Mouse (Mus musculus) neural tube, embryonic 14.5 days (tissue): Measurements from ENCODE around the gene Sdk1. TPM values are rescaled to one million over a fixed set of nuclear protein-coding genes. Genes with fewer than 3 reads are reported as not detected.

Experiments
- ATAC-seq: fragments of 200-750 bp; cut with Nextera tagmentation; 2 replicates; pipeline ENCODE4 v1.8.0; 2017; ENCODE audit warnings: low read depth, mild to moderate bottlenecking, moderate TSS enrichment, moderate library complexity
- H3K27ac ChIP-seq: fragments of 300-500 bp; sonication (generic); 2 replicates; pipeline ENCODE4 v1.5.1; 2014; ENCODE audit warnings: low read depth, mild to moderate bottlenecking, control low read depth, low read length, moderate library complexity, mixed read lengths
- H3K27me3 ChIP-seq: fragments of 300-500 bp; sonication (generic); 2 replicates; pipeline ENCODE4 v1.6.1; 2014; ENCODE audit warnings: low read length; ENCODE audit not compliant: control insufficient read depth, insufficient read depth
- H3K36me3 ChIP-seq: fragments of 300-500 bp; sonication (generic); 2 replicates; pipeline ENCODE4 v1.6.1; 2014; ENCODE audit warnings: low read length, mixed read lengths; ENCODE audit not compliant: control insufficient read depth, insufficient read depth
- H3K4me1 ChIP-seq: fragments of 300-500 bp; sonication (generic); 2 replicates; pipeline ENCODE4 v1.6.1; 2014; ENCODE audit warnings: low read length; ENCODE audit not compliant: control insufficient read depth, insufficient read depth
- H3K4me2 ChIP-seq: fragments of 300-500 bp; sonication (generic); 2 replicates; pipeline ENCODE4 v1.6.1; 2014; ENCODE audit warnings: mild to moderate bottlenecking, low read depth, low read length, control low read depth
- H3K4me3 ChIP-seq: fragments of 300-500 bp; sonication (generic); 2 replicates; pipeline ENCODE4 v1.5.1; 2014; ENCODE audit warnings: low read depth, low read length, control low read depth, mixed read lengths
- H3K9ac ChIP-seq: fragments of 300-500 bp; sonication (generic); replicated peaks from 2 replicates; pipeline ENCODE4 v1.6.1; 2014; ENCODE audit warnings: low read depth, mild to moderate bottlenecking, control low read depth, low read length, mixed read lengths
- H3K9me3 ChIP-seq: fragments of 300-500 bp; sonication (generic); 2 replicates; pipeline ENCODE4 v1.6.1; 2016; ENCODE audit warnings: low read length; ENCODE audit not compliant: control insufficient read depth
- WGBS: fragments of 180-500 bp; shearing (Covaris S2); extraction: QIAGEN DNeasy Blood & Tissue Kit; methylation state at CpG from one replicate; pipeline ENCODE4 v1.1.7; 2014; 5-methylcytosine and 5-hydroxymethylcytosine counted together
- polyA plus RNA-seq: library from polyadenylated mRNA; unstranded; fragments of >200 nt; fragmentation: Nextera tagmentation; extraction: Ambion mirVana; gene quantifications from 2 replicates; pipeline ENCODE4 v1.2.1, GENCODE M21; 2014

Gene Sdk1
- polyA plus RNA-seq, 1 experiment from 2014 or later: 3.1 TPM

DNA sequence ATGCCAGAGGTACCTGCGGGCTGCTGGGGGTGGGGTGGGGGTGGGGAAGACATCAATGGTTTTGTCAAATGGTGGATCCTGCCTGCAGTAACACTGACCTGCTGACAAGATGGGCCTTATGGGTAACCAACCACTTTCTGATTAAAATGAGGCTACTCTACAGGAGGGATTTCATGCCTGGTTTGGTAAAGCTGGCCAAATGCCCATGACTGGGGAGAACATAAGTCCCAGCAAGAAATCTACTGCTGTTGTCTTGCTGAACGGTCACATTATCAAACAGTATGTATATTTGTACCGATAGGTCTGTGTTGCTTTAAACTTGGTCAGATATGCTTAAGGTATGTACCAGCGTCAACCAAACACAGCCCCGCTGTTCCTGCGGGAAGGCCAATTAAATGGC is 594.3 kb downstream of the Sdk1 start:
- 41% methylated on average over 6 of the region's 6 CpGs for WGBS

DNA sequence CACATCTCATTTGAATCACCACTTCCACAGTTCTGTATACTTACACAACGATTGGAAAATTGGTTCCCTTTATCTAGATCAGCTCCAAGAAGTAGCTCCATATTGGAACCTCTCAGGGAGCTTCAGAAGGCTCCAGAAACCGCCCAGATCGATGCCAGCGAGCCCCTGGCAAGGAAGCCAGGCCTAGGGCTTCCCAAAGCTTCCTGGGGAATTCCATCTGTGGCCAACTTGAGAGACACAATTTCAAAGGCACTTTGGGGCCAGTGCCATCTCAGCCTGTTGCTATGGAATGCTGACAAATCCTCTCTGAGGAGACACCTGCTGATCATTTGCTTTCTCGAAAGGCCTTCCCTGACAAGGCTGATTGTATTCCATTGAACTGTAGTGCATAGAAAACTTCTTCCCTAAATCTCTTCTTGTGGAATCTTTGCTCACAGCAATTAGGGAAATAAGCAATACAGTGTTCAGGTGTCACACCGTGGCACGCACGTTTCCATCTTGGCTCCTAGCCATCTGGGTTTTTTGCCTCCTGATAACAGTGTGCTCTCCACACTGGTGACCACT is 595.7 kb downstream of the Sdk1 start:
- no peak overlapping the region for H3K4me3 ChIP-seq
- 53% methylated on average over 8 of the region's 8 CpGs for WGBS
- ATAC-seq: no peak
- H3K4me2 ChIP-seq: no peak overlapping the region
- H3K27me3 ChIP-seq: no peaks in the 10 kb centered on the region
- no peaks in the 10 kb centered on the region for H3K9me3 ChIP-seq
- no peak overlapping the region for H3K27ac ChIP-seq
- H3K9ac ChIP-seq: no peak overlapping the region
- H3K36me3 ChIP-seq: no peaks in the 10 kb centered on the region
- 0 out of 2 replicates have a peak, but pooled peaks cover 3% of the 10 kb centered on the region for H3K4me1 ChIP-seq

More for the DNA sequence above, 594.3 kb downstream of the Sdk1 start:
- H3K4me1 ChIP-seq: 0 out of 2 replicates have a peak, but pooled peaks cover 3% of the 10 kb centered on the region
- H3K9me3 ChIP-seq: no peaks in the 10 kb centered on the region
- no peaks in the 10 kb centered on the region for H3K36me3 ChIP-seq
- ATAC-seq: no peak
- no peak overlapping the region for H3K9ac ChIP-seq
- H3K27me3 ChIP-seq: no peaks in the 10 kb centered on the region
- no peak overlapping the region for H3K4me2 ChIP-seq
- no peak overlapping the region for H3K4me3 ChIP-seq
- H3K27ac ChIP-seq: no peak overlapping the region

DNA sequence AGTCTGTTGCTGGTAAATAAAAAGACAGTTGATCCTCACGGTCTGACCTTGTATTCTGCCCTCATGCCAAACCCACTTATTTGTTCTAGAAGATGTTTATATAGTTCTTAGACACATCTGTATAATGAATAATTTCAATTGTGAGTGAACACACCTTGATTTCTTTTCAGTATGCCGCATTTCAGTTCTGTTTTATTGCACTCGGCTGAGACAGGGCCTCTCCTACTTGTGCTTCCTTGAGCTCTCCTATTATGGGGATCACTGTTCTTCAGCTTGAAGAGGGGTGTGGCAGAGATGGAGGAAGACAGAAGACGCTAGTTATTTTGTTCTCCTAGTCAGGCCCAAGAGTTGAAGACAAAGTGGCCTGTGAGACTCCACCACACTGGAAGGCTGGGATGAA is 603.4 kb downstream of the Sdk1 start:
- no peaks in the 10 kb centered on the region for H3K27me3 ChIP-seq
- WGBS: 87% methylated on average over 4 of the region's 4 CpGs

DNA sequence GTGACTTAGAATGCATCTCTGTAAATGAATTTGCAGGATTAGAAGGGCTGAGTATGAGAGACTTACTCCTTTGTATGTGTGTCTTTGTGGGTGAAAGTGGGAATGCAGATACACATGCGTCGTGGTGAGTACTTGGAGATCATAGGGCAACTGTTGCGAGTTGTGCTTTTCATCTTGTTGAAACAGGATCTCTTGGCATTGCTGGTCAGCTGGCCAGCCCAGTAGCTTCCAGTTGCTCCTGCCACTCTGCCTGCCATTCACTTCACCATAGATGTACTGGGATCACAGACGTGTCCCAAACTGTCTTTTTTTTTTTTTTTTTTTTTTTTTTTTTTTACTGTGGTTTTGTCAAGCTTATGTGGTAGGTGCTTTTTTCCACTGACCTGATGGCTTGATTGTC is 606.4 kb downstream of the Sdk1 start:
- Histone ChIP-seq H3K4me3 (no peak overlapping the region), H3K9me3 (no peaks in the 10 kb centered on the region), H3K27me3 (no peaks in the 10 kb centered on the region), H3K36me3 (no peaks in the 10 kb centered on the region), H3K4me2 (no peak overlapping the region), H3K4me1 (0 out of 2 replicates have a peak, but pooled peaks cover 8% of the 10 kb centered on the region), H3K9ac (no peak overlapping the region), H3K27ac (no peak overlapping the region)
- 97% methylated on average over 4 of the region's 4 CpGs for WGBS
- ATAC-seq: no peak

More for the DNA sequence above, 603.4 kb downstream of the Sdk1 start:
- H3K9ac ChIP-seq: no peak overlapping the region
- no peaks in the 10 kb centered on the region for H3K9me3 ChIP-seq
- no peaks in the 10 kb centered on the region for H3K36me3 ChIP-seq
- H3K4me1 ChIP-seq: no peaks in the 10 kb centered on the region
- no peak overlapping the region for H3K4me2 ChIP-seq
- no peak overlapping the region for H3K4me3 ChIP-seq
- ATAC-seq: no peak
- H3K27ac ChIP-seq: no peak overlapping the region

DNA sequence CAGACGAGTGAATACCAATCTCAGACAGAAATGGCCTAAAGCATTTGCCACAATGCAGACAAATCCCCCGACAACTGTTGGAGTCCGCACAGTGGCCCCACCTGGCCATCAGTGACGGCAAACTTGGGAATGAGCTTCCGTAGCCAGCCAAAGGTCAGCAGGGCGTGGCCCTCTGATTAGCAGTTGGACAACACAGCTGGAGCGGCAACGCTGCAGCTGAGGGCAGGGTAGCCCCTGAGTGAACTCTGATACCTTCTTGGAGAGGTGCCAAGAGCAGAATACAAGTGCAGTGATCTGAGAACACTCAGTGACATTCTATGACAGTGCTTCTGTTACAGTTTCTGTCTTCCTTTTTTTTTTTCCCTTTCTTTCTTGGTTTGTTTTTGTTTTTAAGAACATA is 610.9 kb downstream of the Sdk1 start:
- no peak overlapping the region for H3K27ac ChIP-seq
- H3K4me1 ChIP-seq: 0 out of 2 replicates have a peak, but pooled peaks cover 8% of the 10 kb centered on the region
- 43% methylated on average over 8 of the region's 8 CpGs for WGBS
- no peaks in the 10 kb centered on the region for H3K36me3 ChIP-seq
- H3K27me3 ChIP-seq: no peaks in the 10 kb centered on the region
- H3K9me3 ChIP-seq: no peaks in the 10 kb centered on the region
- no peak overlapping the region for H3K9ac ChIP-seq
- H3K4me2 ChIP-seq: no peak overlapping the region
- ATAC-seq: no peak
- H3K4me3 ChIP-seq: no peak overlapping the region

DNA sequence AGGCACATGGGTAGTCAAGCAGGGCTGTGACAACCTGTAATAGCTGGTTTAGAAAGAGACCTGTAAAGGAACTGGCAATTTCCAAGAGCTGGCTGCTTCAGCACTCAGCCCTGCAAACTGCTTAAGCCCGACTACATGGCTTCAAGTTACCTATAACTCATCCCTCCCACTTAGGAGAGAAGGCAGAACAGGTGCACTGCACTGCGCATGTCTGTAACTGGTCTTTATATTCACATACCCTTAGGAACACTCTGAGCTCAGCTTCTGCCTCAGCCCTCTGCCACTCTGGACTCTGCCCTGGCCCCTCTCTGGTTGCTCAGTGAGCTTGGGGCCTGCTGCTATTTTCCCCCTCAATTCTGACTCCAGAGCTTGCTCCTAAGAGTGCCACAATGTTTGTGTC is 615.2 kb downstream of the Sdk1 start:
- no peak overlapping the region for H3K4me3 ChIP-seq
- 90% methylated on average over 2 of the region's 2 CpGs for WGBS

DNA sequence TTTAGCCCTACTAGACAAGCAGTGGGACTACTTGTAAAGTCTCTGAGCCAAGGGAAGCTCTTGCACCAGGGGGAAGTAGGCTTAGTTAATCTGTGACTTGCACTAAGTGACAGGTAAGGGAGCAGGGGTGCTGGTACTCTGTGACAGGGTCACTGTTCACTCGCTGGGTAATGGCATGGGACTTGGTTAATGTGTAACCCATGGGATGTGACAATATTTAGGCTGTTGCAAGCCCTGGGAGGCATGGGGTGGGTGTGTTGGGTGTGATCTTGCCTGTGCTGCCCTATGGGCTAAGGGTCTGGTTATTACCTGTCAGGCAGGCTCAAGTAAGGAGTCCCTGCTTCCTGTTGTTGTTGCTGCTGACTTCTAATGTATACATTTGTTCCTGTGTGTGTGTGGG is 616.5 kb downstream of the Sdk1 start:
- 0 out of 2 replicates have a peak, but pooled peaks cover 2% of the 10 kb centered on the region for H3K4me1 ChIP-seq
- H3K9me3 ChIP-seq: no peaks in the 10 kb centered on the region
- no peak overlapping the region for H3K9ac ChIP-seq
- no peaks in the 10 kb centered on the region for H3K36me3 ChIP-seq
- H3K27me3 ChIP-seq: no peaks in the 10 kb centered on the region
- H3K4me2 ChIP-seq: no peak overlapping the region
- no peak for ATAC-seq
- no peak overlapping the region for H3K27ac ChIP-seq
- no peak overlapping the region for H3K4me3 ChIP-seq
- 59% methylated on average over 1 of the region's 1 CpGs for WGBS

More for the DNA sequence above, 615.2 kb downstream of the Sdk1 start:
- H3K36me3 ChIP-seq: no peaks in the 10 kb centered on the region
- no peak overlapping the region for H3K27ac ChIP-seq
- H3K4me1 ChIP-seq: 0 out of 2 replicates have a peak, but pooled peaks cover 6% of the 10 kb centered on the region
- H3K4me2 ChIP-seq: no peak overlapping the region
- no peaks in the 10 kb centered on the region for H3K27me3 ChIP-seq
- ATAC-seq: no peak
- H3K9ac ChIP-seq: no peak overlapping the region
- H3K9me3 ChIP-seq: no peaks in the 10 kb centered on the region

DNA sequence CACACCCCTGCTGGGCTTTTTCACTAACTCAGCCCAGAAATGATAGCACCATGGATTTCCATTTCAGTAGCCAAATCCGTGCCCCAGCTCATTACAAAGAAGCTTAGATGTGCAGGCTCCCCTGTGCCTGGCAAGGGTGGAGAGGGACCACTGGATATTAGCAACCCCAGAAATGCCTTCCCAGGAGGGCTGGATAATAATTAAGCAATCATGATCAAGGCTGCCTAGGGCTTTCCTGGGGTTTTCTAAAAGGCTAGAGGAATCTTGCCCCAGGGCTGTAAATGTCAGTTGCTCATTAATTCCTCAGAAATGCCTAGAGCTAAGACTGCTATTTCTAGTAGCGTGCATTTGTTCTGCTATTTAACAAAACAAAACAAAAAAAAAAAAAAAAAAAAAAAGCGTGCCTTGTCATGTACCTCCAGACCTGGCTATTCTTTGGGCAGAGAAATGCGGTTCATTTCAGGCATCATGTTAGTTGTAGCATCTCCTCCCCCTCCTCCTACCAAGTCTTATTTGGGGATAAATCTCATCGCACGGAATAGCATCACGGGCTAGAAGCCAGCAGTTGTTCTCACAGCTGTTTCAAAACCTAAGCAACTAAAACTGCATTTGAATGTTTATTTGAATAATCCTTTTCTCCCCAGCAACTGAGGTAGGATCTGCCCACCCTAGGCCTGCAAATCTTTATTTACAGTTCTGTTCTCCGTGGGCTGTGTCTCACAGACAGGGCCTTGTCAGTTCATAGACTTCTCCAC is 617.3 kb downstream of the Sdk1 start:
- no peak overlapping the region for H3K27ac ChIP-seq
- no peak overlapping the region for H3K4me3 ChIP-seq
- H3K36me3 ChIP-seq: no peaks in the 10 kb centered on the region
- H3K9me3 ChIP-seq: no peaks in the 10 kb centered on the region
- no peak for ATAC-seq
- H3K9ac ChIP-seq: no peak overlapping the region
- 13% methylated on average over 8 of the region's 8 CpGs for WGBS
- H3K27me3 ChIP-seq: no peaks in the 10 kb centered on the region
- 0 out of 2 replicates have a peak, but pooled peaks cover 3% of the 10 kb centered on the region for H3K4me1 ChIP-seq
- no peak overlapping the region for H3K4me2 ChIP-seq

DNA sequence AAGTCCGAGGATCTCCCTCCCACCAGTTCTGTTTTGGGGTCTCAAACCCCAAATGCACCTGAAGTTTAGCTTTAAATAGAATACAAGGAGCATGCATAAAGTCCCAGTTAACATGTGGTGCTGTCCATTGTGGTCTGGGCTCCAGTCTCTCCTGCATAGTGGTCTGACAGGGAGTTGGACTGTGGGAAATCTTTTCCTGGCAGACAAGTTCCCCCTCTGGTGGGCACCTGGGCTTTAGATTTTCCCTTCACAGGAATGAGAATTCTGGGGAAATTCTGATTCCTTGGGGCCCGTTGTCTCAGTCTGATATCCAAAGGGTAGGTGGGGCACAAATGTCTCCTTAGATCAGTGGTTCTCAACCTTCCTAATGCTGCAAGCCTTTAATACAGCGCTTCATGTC is 624.8 kb downstream of the Sdk1 start:
- no peak overlapping the region for H3K4me2 ChIP-seq
- 0 out of 2 replicates have a peak, but pooled peaks cover 3% of the 10 kb centered on the region for H3K4me1 ChIP-seq
- no peak for ATAC-seq
- no peak overlapping the region for H3K27ac ChIP-seq
- H3K27me3 ChIP-seq: no peaks in the 10 kb centered on the region
- no peaks in the 10 kb centered on the region for H3K9me3 ChIP-seq
- H3K9ac ChIP-seq: no peak overlapping the region
- no peaks in the 10 kb centered on the region for H3K36me3 ChIP-seq
- 87% methylated on average over 3 of the region's 3 CpGs for WGBS
- H3K4me3 ChIP-seq: no peak overlapping the region
